Comparison of ENCODE assay signal across 14 mouse cellular contexts in the genomic region with DNA sequence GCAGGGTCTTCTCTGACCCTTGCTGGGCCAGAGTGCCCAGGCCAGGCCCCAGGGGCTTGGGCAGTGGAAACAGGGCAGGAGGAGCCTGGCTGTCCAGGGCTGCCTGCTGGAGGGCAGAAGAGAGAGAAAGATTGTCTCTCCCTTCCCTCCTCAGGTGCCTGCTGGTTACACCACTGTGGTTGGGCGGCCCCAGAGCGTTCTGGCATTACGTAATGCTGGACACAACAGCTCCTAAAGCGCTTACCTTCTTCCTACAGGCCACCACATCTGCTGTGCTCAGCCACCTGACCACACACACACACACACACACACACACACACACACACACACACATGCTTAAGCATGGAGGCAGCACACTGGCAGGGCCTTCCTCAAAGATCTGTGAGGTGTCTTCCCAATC. TPM values are rescaled to one million over a fixed set of nuclear protein-coding genes. Genes with fewer than 3 reads are reported as not detected.
DNase-seq lines count a peak whose midpoint lies in the region; ATAC-seq and TF ChIP-seq lines count a peak whose summit lies in the region.
"Had no signal": no experiment of that assay in that cellular context is flagged by ENCODE, and none has a peak within 500 bp of the region (broad histone marks: within the 10 kb centered on the region; RNA-seq: fewer than 3 reads in every experiment).

No protein-coding gene starts in this region.

- no peak for ATAC-seq in hindbrain, embryonic 11.5 days (ENCODE audit: low FRiP score)
- ATAC-seq in intestine, embryonic 16.5 days, result peak; percentile 53
- ATAC-seq in megakaryocyte, adult 5-6 weeks (ENCODE audit: poor library complexity, severe bottlenecking), result peak; percentile 78

- H3K9me3 ChIP-seq in hindbrain, embryonic 10.5 days, result no peaks in the 10 kb centered on the region
- no peaks in the 10 kb centered on the region for H3K9me3 ChIP-seq in hindbrain, embryonic 11.5 days (ENCODE audit: control insufficient read depth, low read length)
- no peaks in the 10 kb centered on the region for H3K9me3 ChIP-seq in intestine, embryonic 16.5 days (ENCODE audit: control insufficient read depth, low read length)
- H3K9me3 ChIP-seq: embryonic facial prominence, embryonic 12.5 days; forebrain, embryonic 12.5 days; hindbrain, embryonic 12.5 days; limb, embryonic 13.5 days had no signal

- TF ChIP-seq POLR2A in thymus, adult 2 months (IDR thresholded peaks at IDR 0.05; ENCODE audit: control insufficient read depth, extremely low read depth, insufficient read depth, low read length, poor library complexity), result no peak

- no peak for TF ChIP-seq CTCF in thymus, adult 2 months (IDR thresholded peaks at IDR 0.05; ENCODE audit: borderline replicate concordance, control insufficient read depth, extremely low read depth, insufficient read depth, low read length, poor library complexity)

- no peak overlapping the region for H3K9ac ChIP-seq in hindbrain, embryonic 11.5 days (ENCODE audit: low read depth, low read length)
- no peak overlapping the region for H3K9ac ChIP-seq in intestine, embryonic 16.5 days (ENCODE audit: low read depth, low read length)
- H3K9ac ChIP-seq: embryonic facial prominence, embryonic 12.5 days; forebrain, embryonic 12.5 days; hindbrain, embryonic 12.5 days; limb, embryonic 13.5 days had no signal

- peaks cover 8% of the 10 kb centered on the region; the same call in 1 of the 2 replicates for H3K4me1 ChIP-seq in hindbrain, embryonic 10.5 days (replicated peaks)
- no peaks in the 10 kb centered on the region for H3K4me1 ChIP-seq in hindbrain, embryonic 11.5 days (replicated peaks; ENCODE audit: control insufficient read depth, insufficient read depth, low read length)
- H3K4me1 ChIP-seq in thymus, adult 2 months (replicated peaks; ENCODE audit: control insufficient read depth, insufficient read depth, low read length), result peaks cover 51% of the 10 kb centered on the region
- peaks cover 5% of the 10 kb centered on the region; the same call in 1 of the 2 replicates for H3K4me1 ChIP-seq in intestine, embryonic 16.5 days (ENCODE audit: control insufficient read depth, insufficient read depth, low read length)
- H3K4me1 ChIP-seq: embryonic facial prominence, embryonic 12.5 days; forebrain, embryonic 12.5 days; hindbrain, embryonic 12.5 days had no signal

- peak overlapping the region; percentile 18; the same call in 1 of the 2 replicates for H3K27ac ChIP-seq in hindbrain, embryonic 10.5 days
- H3K27ac ChIP-seq in hindbrain, embryonic 11.5 days (ENCODE audit: low read depth, low read length), result no peak overlapping the region
- no peak overlapping the region for H3K27ac ChIP-seq in thymus, adult 2 months (ENCODE audit: control insufficient read depth, insufficient read depth, low read length)
- no peak overlapping the region for H3K27ac ChIP-seq in intestine, embryonic 16.5 days (ENCODE audit: low read length)
- H3K27ac ChIP-seq: embryonic facial prominence, embryonic 12.5 days; forebrain, embryonic 12.5 days; hindbrain, embryonic 12.5 days; limb, embryonic 13.5 days had no signal

- DNase-seq in hindbrain, embryonic 10.5 days (ENCODE audit: low spot score), result no peak
- no peak for DNase-seq in hindbrain, embryonic 11.5 days (ENCODE audit: low spot score)
- DNase-seq in thymus, adult 18-20 months, result peak; percentile 0 to 3
- no peak for DNase-seq in thymus, adult 2 months
- DNase-seq in B cell, adult 2 months, result no peak
- DNase-seq: adrenal gland, postnatal 14 days; cerebellum, adult 2 months; kidney, adult 8-10 months had no signal

- H3K4me2 ChIP-seq in hindbrain, embryonic 11.5 days (replicated peaks; ENCODE audit: low read depth, low read length), result no peak overlapping the region
- H3K4me2 ChIP-seq in intestine, embryonic 16.5 days (ENCODE audit: low read depth, low read length), result no peak overlapping the region
- H3K4me2 ChIP-seq: embryonic facial prominence, embryonic 12.5 days; forebrain, embryonic 12.5 days; hindbrain, embryonic 12.5 days; limb, embryonic 13.5 days had no signal

- H3K4me3 ChIP-seq in hindbrain, embryonic 10.5 days, result no peak overlapping the region
- H3K4me3 ChIP-seq in hindbrain, embryonic 11.5 days (ENCODE audit: low read depth, low read length), result no peak overlapping the region
- H3K4me3 ChIP-seq in thymus, adult 2 months (ENCODE audit: control insufficient read depth, insufficient read depth, low read length), result no peak overlapping the region
- no peak overlapping the region for H3K4me3 ChIP-seq in intestine, embryonic 16.5 days (ENCODE audit: low read length)
- H3K4me3 ChIP-seq: embryonic facial prominence, embryonic 12.5 days; forebrain, embryonic 12.5 days; hindbrain, embryonic 12.5 days; limb, embryonic 13.5 days had no signal

- no peaks in the 10 kb centered on the region for H3K36me3 ChIP-seq in hindbrain, embryonic 10.5 days
- H3K36me3 ChIP-seq in hindbrain, embryonic 11.5 days (ENCODE audit: control insufficient read depth, insufficient read depth, low read length), result no peaks in the 10 kb centered on the region
- no peaks in the 10 kb centered on the region for H3K36me3 ChIP-seq in thymus, adult 2 months (ENCODE audit: control insufficient read depth, insufficient read depth, low read length)
- H3K36me3 ChIP-seq in intestine, embryonic 16.5 days (ENCODE audit: control insufficient read depth, insufficient read depth, low read length), result no peaks in the 10 kb centered on the region
- H3K36me3 ChIP-seq: embryonic facial prominence, embryonic 12.5 days; forebrain, embryonic 12.5 days; hindbrain, embryonic 12.5 days; limb, embryonic 13.5 days had no signal

- 85% methylated on average over 4 of the region's 4 CpGs for WGBS in hindbrain, embryonic 10.5 days
- 90% methylated on average over 4 of the region's 4 CpGs for WGBS in hindbrain, embryonic 11.5 days
- whole genome bisulfite sequencing in thymus, adult 2 months, result 78% methylated on average over 4 of the region's 4 CpGs
- 84% methylated on average over 4 of the region's 4 CpGs for WGBS in intestine, embryonic 16.5 days

- H3K27me3 ChIP-seq in hindbrain, embryonic 10.5 days (ENCODE audit: insufficient read depth, poor library complexity, severe bottlenecking), result no peaks in the 10 kb centered on the region
- H3K27me3 ChIP-seq in hindbrain, embryonic 11.5 days (ENCODE audit: control insufficient read depth, insufficient read depth, low read length), result no peaks in the 10 kb centered on the region
- no peaks in the 10 kb centered on the region for H3K27me3 ChIP-seq in thymus, adult 2 months (ENCODE audit: control insufficient read depth, insufficient read depth, low read length)
- H3K27me3 ChIP-seq in intestine, embryonic 16.5 days (replicated peaks; ENCODE audit: control insufficient read depth, insufficient read depth, low read length), result no peaks in the 10 kb centered on the region
- H3K27me3 ChIP-seq: embryonic facial prominence, embryonic 12.5 days; forebrain, embryonic 12.5 days; hindbrain, embryonic 12.5 days; limb, embryonic 13.5 days had no signal

RNA-seq across cellular contexts. Expression of a gene that starts 20.4 kb away (rescaled TPM):
- 9.3 and 9.9 TPM in 2 replicates for polyA plus RNA-seq in hindbrain, embryonic 10.5 days (2016; fragmentation: Nextera tagmentation; extraction: Ambion mirVana)
- polyA plus RNA-seq in hindbrain, embryonic 11.5 days (2014; fragmentation: Nextera tagmentation; extraction: Ambion mirVana), result 15.8 and 16.0 TPM in 2 replicates
- 182 and 287 TPM in 2 replicates for polyA plus RNA-seq in thymus, adult 2 months (2012; rRNA removed)
- 14.4 and 16.2 TPM in 2 replicates for polyA plus RNA-seq in intestine, embryonic 16.5 days (2015; fragmentation: Nextera tagmentation; extraction: Ambion mirVana)
- 316 and 357 TPM in 2 replicates for total RNA-seq in megakaryocyte, adult 5-6 weeks (2015)
- total RNA-seq in megakaryocyte, adult 5-6 weeks (2017), result 121 and 168 TPM in 2 replicates

Comparison
In these comparisons a context has a peak if more than half of its experiments do, and no peak if none do; other contexts are left out.
1. DNase-seq: peak in thymus, adult 18-20 months (2 of 2); none in hindbrain, embryonic 10.5 days (single experiment), hindbrain, embryonic 11.5 days (single experiment), thymus, adult 2 months (single experiment) and B cell, adult 2 months (0 of 2).
2. RNA of a gene that starts 20.4 kb away (polyA plus RNA-seq): 182 to 287 TPM in thymus, adult 2 months; 15.8 to 16.0 TPM in hindbrain, embryonic 11.5 days, 14.4 to 16.2 TPM in intestine, embryonic 16.5 days and 9.3 to 9.9 TPM in hindbrain, embryonic 10.5 days; every median in the first group is over 10 times any median in the second.